Mouse (Mus musculus): ENCODE measurements around the gene Mical3.

Gene Mical3

DNA sequence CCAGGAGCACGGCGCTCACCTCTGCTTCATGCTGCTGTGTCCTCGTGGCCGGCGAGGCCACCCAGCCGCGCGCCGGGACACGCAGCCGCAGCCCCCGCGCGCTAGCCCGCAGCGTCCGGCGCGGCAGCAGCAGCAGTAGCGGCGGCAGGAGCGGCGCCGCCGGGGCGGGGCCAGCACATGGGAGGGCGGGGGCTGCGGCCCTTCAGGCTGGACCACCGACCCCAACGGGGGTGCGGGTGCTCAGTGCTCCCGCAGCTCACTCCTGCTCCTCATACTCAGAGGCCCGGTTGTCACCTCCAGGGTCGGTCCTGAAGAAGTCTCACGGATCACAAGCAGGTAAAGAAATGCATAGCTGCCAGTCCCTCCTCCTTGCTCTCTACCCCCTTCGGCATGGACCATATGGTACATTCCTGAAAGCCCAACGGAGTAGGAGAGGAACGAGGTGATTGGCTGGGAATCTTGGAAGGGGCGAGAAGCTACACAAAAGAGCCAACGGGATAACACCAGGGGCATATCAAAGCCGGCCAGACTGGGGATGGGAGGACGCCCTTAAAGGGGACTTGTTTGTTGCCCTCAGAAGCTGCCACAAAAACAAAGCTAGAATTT lies 20.7 kb downstream of the Mical3 start:
- peak; percentile 94 for DNase-seq (ENCODE audit: low read depth, low spot score)

DNA sequence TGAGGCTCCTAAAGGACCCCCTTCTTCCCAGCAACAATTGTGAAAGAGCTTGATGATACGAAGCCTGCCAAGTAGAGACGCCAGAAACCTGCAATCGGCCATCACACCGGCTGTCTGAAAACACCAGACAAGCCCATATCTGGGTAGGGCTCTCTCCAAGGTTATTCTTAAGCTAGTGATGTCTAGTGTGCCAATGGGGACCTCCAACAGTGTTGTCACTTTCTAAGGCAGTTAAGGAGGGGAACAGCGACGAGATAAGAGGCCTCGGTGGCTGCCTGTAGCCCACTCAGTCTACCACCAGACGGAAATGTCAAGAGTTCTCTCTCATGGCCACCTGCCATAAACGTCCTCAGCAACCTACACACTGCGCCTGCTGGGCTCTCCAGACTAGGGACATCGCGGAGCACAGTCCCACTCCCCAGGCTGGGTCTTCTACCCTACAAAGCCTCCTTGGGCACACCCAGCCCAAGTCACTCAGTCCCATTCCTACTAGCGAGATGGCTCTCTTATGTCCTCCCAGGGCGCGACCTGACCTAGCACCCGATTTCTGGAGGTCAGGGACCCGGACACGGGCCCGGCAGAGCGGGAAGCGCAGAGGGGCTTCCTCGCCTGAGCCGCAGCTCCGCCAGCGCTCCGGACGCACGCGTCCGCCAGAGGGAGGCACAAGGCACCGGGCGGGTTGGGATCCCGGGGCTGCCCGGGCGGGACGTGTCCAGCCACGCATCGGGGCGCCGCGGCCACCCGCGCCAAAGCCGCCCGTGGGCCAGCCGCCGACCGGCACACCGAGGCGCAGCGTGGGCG lies 21.4 kb downstream of the Mical3 start:
- DNase-seq (ENCODE audit: low read depth, low spot score) = no peak

DNA sequence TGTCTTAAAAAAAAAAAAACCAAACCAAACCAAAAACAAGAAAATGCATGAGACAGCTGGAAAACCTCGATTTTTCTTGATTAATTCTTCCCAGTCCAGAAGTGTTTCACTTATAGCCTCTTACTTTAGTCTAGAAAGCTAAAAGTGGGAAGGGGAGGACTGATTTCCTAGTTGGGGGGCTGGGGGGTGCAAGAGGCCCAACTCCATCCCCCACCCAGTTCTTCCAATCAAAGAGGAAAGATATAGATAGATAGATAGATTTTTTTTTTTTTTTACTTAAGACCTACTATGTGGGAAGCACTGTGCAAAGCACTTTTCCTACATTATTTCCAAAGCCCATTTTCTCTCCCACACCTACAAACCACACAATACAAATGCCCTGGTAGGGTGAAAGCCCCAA lies 22.7 kb downstream of the Mical3 start:
- no peak for DNase-seq (ENCODE audit: low read depth, low spot score)

DNA sequence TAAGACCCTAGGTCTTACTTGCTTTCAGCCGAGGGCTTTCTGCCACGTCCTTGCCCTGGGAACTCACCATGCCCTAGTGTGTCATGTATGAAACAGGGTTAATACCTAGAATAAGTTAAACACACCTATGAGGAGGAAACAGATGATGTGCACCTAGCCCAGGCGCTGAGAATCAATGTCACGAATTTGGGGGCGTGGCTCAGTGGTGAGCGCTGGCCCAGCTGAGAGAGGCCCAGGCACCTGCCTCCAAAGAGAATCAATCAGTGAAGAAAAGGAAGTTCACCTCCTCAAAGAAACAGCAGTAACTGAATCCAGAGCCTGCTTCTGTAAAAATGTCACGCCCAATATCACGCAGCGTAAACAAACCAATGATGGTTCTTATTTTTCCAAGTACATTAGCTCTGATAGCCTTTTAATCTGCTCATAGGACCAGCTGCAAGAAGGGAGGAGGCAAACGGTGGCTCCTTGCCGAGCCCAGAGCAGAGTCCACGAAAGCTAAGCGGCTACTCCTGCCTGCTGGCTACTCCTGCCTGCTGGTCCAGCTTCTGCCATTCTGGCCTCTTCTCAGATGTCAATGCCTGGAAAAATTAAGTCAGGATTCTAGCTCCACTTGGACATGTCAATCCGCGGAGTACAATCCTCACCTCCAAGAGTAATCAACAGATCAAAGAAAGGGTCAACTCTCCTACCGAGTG lies 23.9 kb downstream of the Mical3 start:
- DNase-seq (ENCODE audit: low read depth, low spot score) = no peak

DNA sequence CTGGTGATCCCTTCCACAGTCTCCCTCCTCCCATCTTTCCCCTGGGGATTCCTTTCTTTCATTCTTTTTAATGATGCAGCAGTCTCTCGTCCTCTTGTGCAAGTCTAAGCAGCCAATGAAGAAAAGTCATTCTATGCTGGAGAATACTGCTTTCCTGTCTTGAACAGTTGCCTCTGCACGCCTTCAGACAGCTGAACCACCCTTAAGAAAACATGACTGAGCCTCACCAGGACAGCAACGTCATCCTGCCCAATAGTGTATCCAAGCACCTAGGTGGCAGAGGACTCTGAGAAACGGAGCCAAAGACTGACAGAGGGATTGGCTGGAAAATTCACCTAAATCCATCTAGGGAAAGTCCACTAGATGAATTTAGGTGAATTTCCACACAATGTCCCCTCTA lies 25.1 kb downstream of the Mical3 start:
- no peak for DNase-seq (ENCODE audit: low read depth, low spot score)

DNA sequence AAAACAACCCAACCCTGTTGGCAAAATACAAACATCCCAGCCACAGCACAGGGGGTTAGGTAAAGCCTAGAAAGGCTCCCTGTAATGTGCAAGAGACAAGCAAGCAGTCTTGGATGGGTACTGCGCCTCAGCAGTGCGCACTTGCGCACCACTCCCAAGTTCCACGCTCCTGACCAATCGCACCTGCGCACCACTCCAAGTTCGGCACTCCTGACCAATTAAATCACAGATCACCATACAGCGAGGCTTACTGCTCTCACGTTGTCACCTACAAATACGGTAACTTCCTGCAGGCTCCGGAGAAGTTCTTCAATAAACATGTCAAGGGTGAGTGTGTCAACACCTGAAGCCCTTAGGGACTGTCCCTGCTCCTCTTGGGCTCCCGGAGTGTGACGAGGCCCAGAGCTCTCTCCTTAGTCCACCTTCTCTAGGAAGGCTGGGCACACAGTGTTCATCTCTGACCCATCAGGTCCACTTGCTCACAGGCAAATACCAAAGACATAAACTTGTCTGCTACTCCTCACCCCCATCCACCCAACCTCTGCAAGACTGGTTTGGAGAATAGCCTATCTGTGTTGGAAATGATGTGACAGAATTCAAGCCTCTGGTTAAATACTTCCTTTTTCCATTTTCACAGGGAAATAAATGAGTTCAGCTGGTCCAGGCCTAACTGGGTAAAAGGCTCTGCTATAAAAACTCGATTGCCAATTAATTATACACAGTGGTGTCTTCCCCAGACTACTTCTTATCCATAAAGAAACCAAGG lies 27.2 kb downstream of the Mical3 start:
- no peak for DNase-seq (ENCODE audit: low read depth, low spot score)

DNA sequence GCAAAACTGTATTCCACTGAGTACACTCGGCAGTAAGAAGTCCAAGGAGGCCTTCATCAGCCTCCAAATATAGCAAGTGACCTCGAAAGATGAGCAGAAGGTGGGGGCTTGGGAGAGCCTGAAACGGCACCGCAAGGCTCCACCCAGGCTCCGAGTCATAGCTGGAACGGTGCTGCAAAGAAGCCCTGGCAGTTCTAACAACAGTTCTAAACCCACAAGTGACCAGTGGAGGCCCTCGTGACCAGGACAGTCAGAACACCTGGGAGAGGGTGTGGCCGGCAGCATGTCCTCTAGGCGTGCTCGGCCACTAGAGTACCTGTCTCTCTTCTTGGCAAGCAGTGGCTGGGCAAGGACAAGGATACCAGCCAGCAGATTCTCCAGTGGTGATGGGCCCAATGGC lies 27.9 kb downstream of the Mical3 start:
- DNase-seq (ENCODE audit: low read depth, low spot score) = no peak

DNA sequence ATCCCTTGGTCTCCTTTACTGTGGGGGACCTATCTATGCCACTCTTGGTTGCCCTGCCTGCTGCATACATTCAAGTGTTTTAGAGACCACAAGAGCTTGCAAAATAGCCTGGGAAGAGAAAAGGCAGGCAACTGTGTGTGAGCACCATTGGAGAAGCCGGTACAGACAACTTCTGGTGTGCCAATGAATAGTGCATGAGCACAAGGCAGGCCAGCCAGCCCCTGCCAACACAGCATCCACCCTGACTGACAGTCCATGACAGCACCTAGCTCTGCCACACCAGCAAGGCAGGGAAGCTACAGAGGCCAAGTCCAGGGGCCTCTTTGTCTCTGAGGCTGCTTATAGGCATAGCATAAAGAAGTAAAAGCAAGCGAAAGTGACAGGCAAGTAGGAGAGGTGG lies 28.7 kb downstream of the Mical3 start:
- no peak for DNase-seq (ENCODE audit: low read depth, low spot score)

DNA sequence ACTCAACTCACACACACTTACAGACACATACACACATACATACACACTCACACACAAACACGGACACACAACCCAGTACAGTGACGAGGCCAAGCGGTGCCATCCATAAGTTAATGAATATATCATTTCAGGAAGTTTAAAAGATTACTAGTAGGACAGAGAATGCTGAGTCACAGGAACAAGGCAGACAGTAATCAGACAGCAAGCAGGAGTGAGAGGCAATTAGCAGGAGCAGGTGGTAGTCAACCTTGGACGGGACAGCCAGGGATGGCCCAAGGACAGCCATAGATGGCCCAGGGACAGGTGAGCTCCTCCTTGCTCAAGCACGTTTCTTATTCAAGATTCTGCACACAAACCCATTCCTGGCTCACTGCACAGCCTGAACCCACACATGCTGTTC lies 29.6 kb downstream of the Mical3 start:
- no peak for DNase-seq (ENCODE audit: low read depth, low spot score)

DNA sequence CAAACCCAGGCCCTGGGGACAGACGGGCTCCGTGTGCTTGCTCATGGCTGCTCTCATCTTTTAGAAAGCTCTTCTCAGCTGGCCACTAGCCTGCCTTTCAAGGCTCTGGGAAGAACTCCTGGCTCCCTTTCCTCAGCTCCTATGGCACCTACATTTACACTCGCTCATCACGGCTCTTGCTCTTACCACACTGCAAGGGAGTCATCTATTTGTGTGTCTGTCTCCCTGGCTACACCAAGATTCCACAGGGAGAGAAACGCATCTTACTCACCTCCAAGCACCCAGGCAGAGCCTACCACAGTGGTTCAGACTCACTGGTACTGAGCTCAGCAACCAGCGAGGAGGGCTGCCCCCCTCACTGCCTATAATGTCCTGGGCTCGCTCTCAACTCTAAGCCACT lies 31.0 kb downstream of the Mical3 start:
- no peak for DNase-seq (ENCODE audit: low read depth, low spot score)

DNA sequence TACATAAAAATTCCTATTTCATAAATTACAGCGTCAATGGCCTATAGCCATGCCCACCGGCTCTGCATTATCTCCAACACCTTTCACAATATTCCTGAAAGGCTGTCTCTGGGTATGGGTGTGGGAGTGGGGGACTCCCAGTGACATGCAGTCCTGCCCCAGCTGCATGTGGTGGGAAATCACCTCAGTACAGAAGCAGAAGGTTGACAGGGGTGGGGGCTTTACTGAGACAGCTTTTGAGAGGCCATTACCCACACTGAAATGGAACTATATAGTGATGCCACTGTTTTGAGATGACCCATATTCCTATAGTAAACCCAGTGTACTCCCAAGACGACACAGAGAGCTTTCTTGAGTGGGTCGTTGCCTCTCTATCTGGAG lies 31.6 kb downstream of the Mical3 start:
- DNase-seq (ENCODE audit: low read depth, low spot score) = no peak

DNA sequence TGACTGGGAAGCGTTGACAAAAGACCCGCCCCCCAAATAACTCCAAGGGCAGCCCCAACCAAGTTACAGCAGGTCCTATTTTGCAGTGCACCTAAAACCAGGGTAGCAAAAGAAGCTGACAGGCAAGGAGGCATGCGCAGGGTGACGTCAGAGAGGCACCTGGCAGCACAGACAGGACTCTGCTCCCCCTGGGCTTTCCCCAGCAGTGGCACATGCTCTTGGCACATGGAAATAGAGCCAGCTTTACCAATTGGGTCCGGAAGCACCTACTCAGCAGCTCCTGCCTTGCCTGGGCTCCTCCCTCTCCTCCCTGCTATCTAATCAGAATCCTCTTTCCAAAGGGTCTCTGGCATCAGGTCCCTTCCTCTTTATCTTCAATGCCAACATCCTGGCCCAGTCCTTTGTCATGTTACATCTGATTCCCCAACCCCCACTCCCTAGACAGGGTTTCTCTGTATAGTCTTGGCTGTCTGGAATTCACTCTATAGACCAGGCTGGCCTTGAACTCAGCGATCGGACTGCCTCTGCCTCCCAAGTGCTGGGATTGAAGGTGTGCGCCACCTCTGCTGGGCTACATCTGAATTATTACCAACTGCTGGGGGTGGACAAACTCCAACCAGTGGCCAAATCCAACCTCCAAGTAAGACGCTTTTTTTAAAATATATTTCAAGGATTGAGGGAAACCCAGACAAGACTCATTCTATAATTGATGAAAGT lies 32.1 kb downstream of the Mical3 start:
- DNase-seq (ENCODE audit: low read depth, low spot score) = no peak

DNA sequence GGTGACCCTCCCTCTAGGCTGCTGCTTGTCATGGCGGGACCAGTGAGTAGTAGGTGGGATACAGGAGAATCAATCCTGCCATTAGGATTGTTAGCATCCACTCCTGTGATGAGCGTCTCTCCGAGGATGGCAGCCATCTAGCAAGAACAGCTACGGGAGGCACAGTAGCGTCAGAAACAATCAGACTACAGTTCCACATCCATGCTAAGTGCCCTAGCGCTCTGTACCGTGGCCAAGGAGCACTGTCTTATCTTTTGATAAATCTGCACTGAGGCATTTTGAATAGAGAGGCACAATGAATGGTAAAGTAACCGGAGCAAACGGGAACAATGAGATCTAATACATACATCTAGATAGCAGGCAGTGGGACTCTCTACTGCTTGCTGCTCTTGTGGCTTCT lies 32.7 kb downstream of the Mical3 start:
- DNase-seq (ENCODE audit: low read depth, low spot score) = no peak

DNA sequence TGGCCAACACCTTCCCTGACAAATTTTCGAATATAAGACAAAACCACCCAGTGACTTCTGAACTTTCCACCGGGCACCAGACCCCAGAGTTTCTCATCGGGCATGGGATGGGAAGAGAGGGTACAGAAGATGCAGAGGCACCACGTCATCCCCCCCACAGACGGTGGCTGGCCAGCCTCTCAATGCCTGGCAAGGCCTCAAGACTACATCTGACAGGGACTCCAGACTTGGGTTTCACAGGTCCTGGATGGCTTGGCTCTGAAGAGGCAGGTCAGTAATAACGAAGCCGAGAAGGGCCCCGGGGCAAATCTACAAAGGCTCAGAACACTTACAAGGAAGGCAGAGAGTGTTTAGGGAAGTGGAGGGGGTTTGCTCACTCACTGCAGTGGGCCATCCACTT lies 33.9 kb downstream of the Mical3 start:
- no peak for DNase-seq (ENCODE audit: low read depth, low spot score)

DNA sequence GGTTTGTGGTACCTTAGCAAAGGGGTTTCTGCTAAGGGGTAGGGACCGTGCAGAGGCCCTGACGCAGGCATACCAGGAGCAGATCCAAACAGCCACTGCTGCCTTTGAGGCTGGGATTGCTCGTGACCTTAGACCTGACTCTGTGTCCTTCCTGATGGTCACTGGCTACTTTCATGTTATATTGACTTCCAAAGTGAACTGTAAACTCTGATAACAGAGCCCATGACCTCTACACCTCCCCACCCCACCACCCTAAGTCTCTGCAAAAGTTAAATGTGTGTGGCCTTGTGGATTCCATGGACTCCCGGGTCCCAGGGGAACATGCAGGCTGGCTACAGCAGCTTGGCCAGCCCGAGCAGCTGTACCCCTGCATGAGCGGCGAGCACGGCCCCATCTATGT lies 34.4 kb downstream of the Mical3 start:
- no peak for DNase-seq (ENCODE audit: low read depth, low spot score)

DNA sequence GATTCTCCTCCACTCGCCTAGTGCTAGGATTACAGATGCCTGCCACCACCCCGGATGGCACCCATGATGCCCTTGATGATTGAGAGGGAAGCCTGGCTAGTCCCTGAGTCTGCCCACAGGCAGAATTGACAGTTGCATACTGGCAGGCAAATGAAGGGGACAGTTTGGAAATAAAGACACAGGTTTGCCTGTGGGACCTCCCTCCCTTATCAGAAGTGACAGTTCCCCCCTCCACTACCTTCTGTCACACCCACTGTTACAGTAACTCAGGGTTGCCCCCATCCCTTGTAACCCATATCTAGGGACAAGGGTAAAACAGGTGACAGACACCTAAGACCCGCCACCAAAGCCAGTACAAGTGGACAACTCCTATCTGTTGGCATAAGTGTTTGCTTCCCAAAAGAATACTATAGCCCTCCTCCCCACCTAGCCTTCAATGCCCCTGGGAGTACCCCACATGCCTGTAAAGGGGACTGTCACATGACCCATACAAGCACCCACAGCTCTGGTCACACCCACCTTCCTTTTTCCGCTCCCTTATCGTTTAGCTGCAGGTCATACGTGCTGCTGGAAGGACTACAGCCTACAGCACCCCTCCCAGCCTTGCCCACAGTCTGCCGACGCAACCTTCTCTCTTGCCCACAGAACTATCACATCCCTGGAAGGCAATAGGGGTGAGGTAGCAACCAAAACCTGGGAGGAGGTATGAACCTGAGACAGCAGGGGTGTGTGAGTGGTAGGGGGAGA lies 37.0 kb downstream of the Mical3 start:
- no peak for DNase-seq (ENCODE audit: low read depth, low spot score)

DNA sequence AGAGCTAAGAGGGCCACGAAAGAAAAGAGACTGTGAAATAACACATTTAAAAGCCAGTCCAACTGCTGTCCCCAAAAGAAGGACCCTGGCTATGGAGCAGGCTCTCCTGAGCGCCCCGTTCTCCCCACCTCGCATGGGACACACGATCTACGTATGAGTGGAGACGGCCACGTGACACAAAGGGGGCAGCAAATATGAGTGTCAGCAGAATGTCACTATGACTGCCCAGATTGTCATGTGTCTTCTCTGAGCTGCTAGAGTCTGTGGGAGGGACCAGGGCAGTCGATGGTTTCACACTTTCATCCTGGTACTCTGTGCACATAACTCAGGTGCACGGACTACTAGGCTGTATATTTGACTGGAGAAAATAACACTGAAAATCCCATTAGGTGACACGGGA lies 40.0 kb downstream of the Mical3 start:
- DNase-seq (ENCODE audit: low read depth, low spot score) = no peak

DNA sequence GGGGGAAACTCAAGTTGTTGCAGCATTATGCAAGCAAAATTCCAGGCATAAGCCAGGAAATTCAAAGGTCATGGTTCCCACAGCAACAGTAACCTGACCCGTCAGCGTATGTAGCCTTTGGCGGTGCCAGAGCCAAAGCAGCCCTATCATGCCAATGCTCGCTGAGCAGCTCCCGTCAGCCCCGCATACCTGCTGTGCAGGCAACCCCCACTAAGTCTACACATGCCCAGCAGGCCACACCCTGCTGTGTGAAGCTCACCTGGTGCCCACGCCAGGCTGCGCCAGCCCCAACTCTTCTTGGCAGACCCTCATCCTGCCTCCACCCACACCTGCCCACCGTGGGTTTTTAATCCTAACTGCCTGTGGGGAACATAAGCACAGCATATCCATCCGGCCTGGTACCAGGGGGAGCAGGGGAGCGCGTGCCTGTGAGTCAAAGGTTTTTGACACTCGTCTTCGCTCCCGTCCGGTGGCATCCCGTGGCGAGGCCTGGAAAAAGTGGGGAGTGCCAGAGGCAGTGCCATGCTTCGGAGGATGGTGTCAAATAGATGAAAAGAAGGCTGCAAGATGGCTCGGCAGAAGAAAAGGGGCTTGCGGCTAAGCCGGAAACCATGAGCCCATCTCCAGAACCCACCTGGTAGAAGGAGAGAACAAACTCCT lies 43.1 kb downstream of the Mical3 start:
- DNase-seq (ENCODE audit: low read depth, low spot score) = no peak

DNA sequence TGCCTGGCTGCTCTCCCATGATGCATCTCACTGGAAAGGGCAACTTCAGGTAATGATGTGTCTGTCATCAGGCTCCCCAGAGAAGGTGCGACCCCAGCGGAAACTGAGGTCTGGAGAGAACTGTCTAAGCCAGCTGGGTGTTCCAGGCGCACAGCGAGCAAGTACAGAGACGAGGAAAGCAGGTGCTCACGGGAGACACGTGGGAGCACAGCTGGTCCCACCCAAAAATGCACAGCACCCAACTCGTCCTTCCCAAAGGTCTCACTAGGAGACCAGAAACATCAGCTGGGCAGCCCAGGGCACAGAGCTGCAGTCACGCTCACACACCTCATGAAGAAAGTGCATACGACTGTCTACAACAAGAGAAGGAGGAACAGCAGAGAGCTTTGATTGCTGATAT lies 43.7 kb downstream of the Mical3 start:
- DNase-seq (ENCODE audit: low read depth, low spot score) = no peak

DNA sequence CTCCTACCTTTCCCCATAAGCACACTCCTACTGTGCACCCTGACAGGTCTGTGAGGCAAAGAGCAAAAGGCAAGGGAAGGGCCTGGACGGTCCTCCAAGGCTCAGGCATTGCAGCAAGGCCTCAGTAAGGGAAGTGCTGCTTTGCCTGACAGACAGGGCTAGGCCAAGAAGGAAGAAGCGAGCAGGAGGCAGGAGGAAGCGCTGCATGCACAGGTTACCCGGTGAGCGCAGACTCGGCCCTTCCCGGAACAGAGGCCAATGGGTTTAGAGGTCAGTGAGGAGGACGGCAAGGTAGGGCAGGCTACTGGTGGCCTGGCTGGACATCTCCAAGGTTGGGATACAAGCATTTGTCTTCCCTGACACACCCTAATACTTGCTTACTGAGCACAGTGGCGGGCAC lies 44.6 kb downstream of the Mical3 start:
- DNase-seq (ENCODE audit: low read depth, low spot score) = no peak

Measured in WW6 (cell line).